Mouse (Mus musculus) lung, postnatal 0 days (tissue): ENCODE results near the gene Rnls.

Experiments
- CTCF ChIP-seq: IDR thresholded peaks from 2 replicates; pipeline ENCODE4 v1.5.1; 2016; ENCODE audit warnings: antibody characterized with exemption, mild to moderate bottlenecking
- EP300 ChIP-seq: IDR thresholded peaks from 2 replicates; pipeline ENCODE4 v1.6.1; 2016; ENCODE audit warnings: antibody characterized with exemption, mild to moderate bottlenecking, control low read depth

DNA sequence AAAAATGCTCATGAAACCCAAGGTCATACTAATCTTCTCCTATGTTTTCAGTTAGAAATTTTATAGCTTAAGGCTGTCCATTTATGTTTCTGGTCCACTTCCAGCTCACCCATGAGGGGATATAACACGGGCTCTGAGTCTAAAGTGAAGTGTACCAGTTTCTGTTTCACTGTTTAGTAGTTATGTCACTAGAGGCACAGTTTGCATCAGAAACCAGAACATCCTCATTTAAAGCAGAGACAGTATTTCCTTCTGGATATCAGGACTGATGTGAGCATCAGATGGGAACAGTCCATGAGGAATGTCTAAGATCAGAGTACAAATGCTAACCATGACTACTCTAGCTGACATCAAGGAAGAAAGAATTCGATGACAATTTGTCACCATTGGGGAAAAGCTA, 233.9 kb downstream of the Rnls start:
- no peak for TF ChIP-seq CTCF
- no peak for TF ChIP-seq EP300
